In the genomic region with DNA sequence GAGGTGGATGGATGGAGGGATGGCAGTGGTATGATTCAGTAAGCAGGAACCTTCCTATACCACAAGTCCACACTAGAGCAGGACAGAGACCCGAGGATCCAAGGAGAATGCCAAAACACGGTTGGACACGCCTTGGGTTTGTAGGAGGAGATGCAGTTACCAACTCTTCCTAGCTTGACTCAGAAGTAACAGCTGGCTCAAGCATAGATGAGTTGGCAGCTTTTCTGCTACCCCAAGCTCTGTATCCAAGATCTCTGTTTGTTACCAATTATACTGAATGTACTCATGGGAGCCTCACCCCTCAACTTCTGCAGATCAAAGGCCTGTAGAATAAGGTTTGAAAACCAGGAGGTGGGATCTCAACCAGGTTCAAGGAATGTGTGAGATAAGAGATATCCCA, we compare ENCODE assay signal across 23 mouse cellular contexts.
A peak's percentile ranks its signal among the peaks of the same experiment; 100 is the strongest.
DNase-seq lines count a peak whose midpoint lies in the region; ATAC-seq lines count a peak whose summit lies in the region.
"Had no signal": no experiment of that assay in that cellular context is flagged by ENCODE, and none has a peak within 500 bp of the region (broad histone marks: within the 10 kb centered on the region; RNA-seq: fewer than 3 reads in every experiment).

No protein-coding gene starts in this region.

- H3K36me3 ChIP-seq in forebrain, embryonic 11.5 days (ENCODE audit: control insufficient read depth, insufficient read depth, low read length): no peaks in the 10 kb centered on the region
- H3K36me3 ChIP-seq in embryonic facial prominence, embryonic 10.5 days (replicated peaks): peaks cover 11% of the 10 kb centered on the region; the same call in 1 of the 2 replicates

- no peak overlapping the region for H3K27ac ChIP-seq in forebrain, embryonic 11.5 days (ENCODE audit: low read depth, low read length)
- no peak overlapping the region for H3K27ac ChIP-seq in embryonic facial prominence, embryonic 10.5 days (replicated peaks)

- WGBS in forebrain, embryonic 11.5 days: 91% methylated on average over 3 of the region's 3 CpGs
- 91% methylated on average over 3 of the region's 3 CpGs for WGBS in embryonic facial prominence, embryonic 10.5 days

- H3K4me1 ChIP-seq in forebrain, embryonic 11.5 days (replicated peaks; ENCODE audit: control insufficient read depth, insufficient read depth, low read length): no peaks in the 10 kb centered on the region
- peaks cover 4% of the 10 kb centered on the region; the same call in 1 of the 2 replicates for H3K4me1 ChIP-seq in embryonic facial prominence, embryonic 10.5 days

- no peak overlapping the region for H3K4me2 ChIP-seq in forebrain, embryonic 11.5 days (ENCODE audit: low read depth, low read length, severe bottlenecking)

- H3K9ac ChIP-seq in forebrain, embryonic 11.5 days (ENCODE audit: low read length): no peak overlapping the region

- H3K9me3 ChIP-seq in forebrain, embryonic 11.5 days (ENCODE audit: control insufficient read depth, low read length): no peaks in the 10 kb centered on the region
- no peaks in the 10 kb centered on the region for H3K9me3 ChIP-seq in embryonic facial prominence, embryonic 10.5 days
- H3K9me3 ChIP-seq: G1E had no signal

- DNase-seq in frontal cortex, postnatal 36 days (ENCODE audit: low spot score in 2 of 2): no peak
- peak; percentile 17 for DNase-seq in NIH3T3 (ENCODE audit: low read depth)
- DNase-seq in brain, adult 2 months (ENCODE audit: low read depth, low spot score): peak; percentile 53
- DNase-seq in forebrain, embryonic 11.5 days (ENCODE audit: low spot score): no peak
- no peak for DNase-seq in embryonic facial prominence, embryonic 10.5 days (ENCODE audit: low spot score)
- DNase-seq: adrenal gland, adult 2 months; adrenal gland, adult 8-10 months; adrenal gland, postnatal 10 days; adrenal gland, postnatal 14 days; adrenal gland, postnatal 25 days; adrenal gland, postnatal 36 days; B cell, adult 2 months; cerebellum, adult 11 months; cerebellum, adult 11-12 months; cerebellum, adult 18-20 months; cerebellum, adult 2 months; cerebellum, adult 8-10 months had no signal

- H3K27me3 ChIP-seq in forebrain, embryonic 11.5 days (ENCODE audit: control insufficient read depth, insufficient read depth, low read length): no peaks in the 10 kb centered on the region
- no peaks in the 10 kb centered on the region for H3K27me3 ChIP-seq in embryonic facial prominence, embryonic 10.5 days (replicated peaks; ENCODE audit: low read depth, poor library complexity, severe bottlenecking)
- H3K27me3 ChIP-seq: CH12.LX, Patski had no signal

- H3K4me3 ChIP-seq in forebrain, embryonic 11.5 days (ENCODE audit: low read depth, low read length): no peak overlapping the region
- no peak overlapping the region for H3K4me3 ChIP-seq in embryonic facial prominence, embryonic 10.5 days

- ATAC-seq in frontal cortex, adult (ENCODE audit: low TSS enrichment): peak; percentile 52; the same call in 1 of the 2 replicates
- no peak for ATAC-seq in forebrain, embryonic 11.5 days (replicated peaks; ENCODE audit: low FRiP score)
- ATAC-seq: activated CD4-positive, CD25-positive, alpha-beta regulatory T cell, adult 4 months; CD4-positive, CD25-positive, alpha-beta regulatory T cell, adult 4 months; Patski had no signal

Comparison
In these comparisons a context has a peak if more than half of its experiments do, and no peak if none do; other contexts are left out.
1. DNase-seq: peak in NIH3T3 (single experiment) and brain, adult 2 months (single experiment); none in frontal cortex, postnatal 36 days (0 of 2), forebrain, embryonic 11.5 days (single experiment) and embryonic facial prominence, embryonic 10.5 days (single experiment).